Mouse (Mus musculus) brain, embryonic 18.5 days (tissue): ENCODE measurements around the gene Nfkb2.

Experiments used
- DNase-seq: peaks from one replicate; pipeline ENCODE4 v3.0.0-alpha.2; 2012; ENCODE audit warnings: low read depth, low spot score

The Nfkb2 gene

GRCm38 (mm10) chr19:46308706-46309435, 4.8 kb downstream of the Nfkb2 start:
- no peak for DNase-seq

GRCm38 (mm10) chr19:46309651-46310305, 5.7 kb downstream of the Nfkb2 start:
- DNase-seq, result no peak

- DNase-seq, result no peak
These were observed 6.3 kb downstream of the Nfkb2 start for GRCm38 (mm10) chr19:46310312-46310865.

- DNase-seq, result no peak
These were observed 7.2 kb downstream of the Nfkb2 start for GRCm38 (mm10) chr19:46311341-46311740.

GRCm38 (mm10) chr19:46312566-46312965, 8.4 kb downstream of the Nfkb2 start:
- no peak for DNase-seq

GRCm38 (mm10) chr19:46313116-46313515, 9.0 kb downstream of the Nfkb2 start:
- no peak for DNase-seq

GRCm38 (mm10) chr19:46313591-46313990, 9.5 kb downstream of the Nfkb2 start:
- no peak for DNase-seq

- DNase-seq, result no peak
These were observed 10.1 kb downstream of the Nfkb2 start for GRCm38 (mm10) chr19:46314151-46314601.

GRCm38 (mm10) chr19:46314872-46315742, 11.0 kb downstream of the Nfkb2 start:
- DNase-seq, result no peak

GRCm38 (mm10) chr19:46315752-46316610, 11.9 kb downstream of the Nfkb2 start:
- DNase-seq, result no peak

GRCm38 (mm10) chr19:46316846-46317545, 12.9 kb downstream of the Nfkb2 start:
- DNase-seq, result no peak

- no peak for DNase-seq
These were observed 13.4 kb downstream of the Nfkb2 start for GRCm38 (mm10) chr19:46317546-46317885.

GRCm38 (mm10) chr19:46318031-46318471, 13.9 kb downstream of the Nfkb2 start:
- DNase-seq, result no peak

- no peak for DNase-seq
These were observed 14.7 kb downstream of the Nfkb2 start for GRCm38 (mm10) chr19:46318586-46319378.

GRCm38 (mm10) chr19:46320076-46320785, 16.1 kb downstream of the Nfkb2 start:
- DNase-seq, result no peak

GRCm38 (mm10) chr19:46321101-46321943, 17.2 kb downstream of the Nfkb2 start:
- no peak for DNase-seq

GRCm38 (mm10) chr19:46322144-46322995, 18.2 kb downstream of the Nfkb2 start:
- DNase-seq, result no peak
